Mouse (Mus musculus) heart, embryonic 14.5 days (tissue): ENCODE measurements around the gene Cryzl2. TPM values are rescaled to one million over a fixed set of nuclear protein-coding genes. Genes with fewer than 3 reads are reported as not detected.

Source experiments
- ATAC-seq: fragments of 200-750 bp; cut with Nextera tagmentation; 2 replicates; pipeline ENCODE4 v1.8.0; 2017; ENCODE audit warnings: low read depth, moderate TSS enrichment; ENCODE audit not compliant: insufficient number of reproducible peaks, insufficient read depth, low FRiP score
- H3K27ac ChIP-seq, 2 experiments: fragments of 200-500 bp in 1 of 2; fragments of 300-500 bp in 1 of 2; sonication (generic) in 1 of 2; replicated peaks in 1 of 2; 2 replicates each; pipeline ENCODE4 v1.5.1; 2012 to 2014; ENCODE audit warnings: low read depth in 2 of 2, low read length in 2 of 2, control low read depth in 1 of 2, mild to moderate bottlenecking in 1 of 2, mixed read lengths in 1 of 2; ENCODE audit not compliant: control insufficient read depth in 1 of 2, insufficient read depth in 1 of 2
- H3K27me3 ChIP-seq: fragments of 300-500 bp; sonication (generic); 2 replicates; pipeline ENCODE4 v1.6.1; 2014; ENCODE audit warnings: mild to moderate bottlenecking, low read length, control low read depth; ENCODE audit not compliant: control insufficient read depth, insufficient read depth
- H3K36me3 ChIP-seq: fragments of 300-500 bp; sonication (generic); 2 replicates; pipeline ENCODE4 v1.6.1; 2014; ENCODE audit warnings: mild to moderate bottlenecking, control low read depth, low read length, mixed read lengths; ENCODE audit not compliant: control insufficient read depth, insufficient read depth
- H3K4me1 ChIP-seq, 2 experiments: fragments of 200-500 bp in 1 of 2; fragments of 300-500 bp in 1 of 2; sonication (generic) in 1 of 2; 2 replicates each; pipeline ENCODE4 v1.6.1; 2012 to 2014; ENCODE audit warnings: low read length in 2 of 2, control low read depth in 1 of 2, mixed read lengths in 1 of 2; ENCODE audit not compliant: control insufficient read depth in 2 of 2, insufficient read depth in 2 of 2
- H3K4me2 ChIP-seq: fragments of 300-500 bp; sonication (generic); 2 replicates; pipeline ENCODE4 v1.6.1; 2014; ENCODE audit warnings: mild to moderate bottlenecking, low read length
- H3K4me3 ChIP-seq, 2 experiments: fragments of 200-500 bp in 1 of 2; fragments of 300-500 bp in 1 of 2; sonication (generic) in 1 of 2; 2 replicates each; pipeline ENCODE4 v1.5.1; 2012 to 2014; ENCODE audit warnings: low read length in 2 of 2, mild to moderate bottlenecking in 2 of 2, control low read depth in 1 of 2, low read depth in 1 of 2, moderate library complexity in 1 of 2; ENCODE audit not compliant: control insufficient read depth in 1 of 2, insufficient read depth in 1 of 2
- H3K9ac ChIP-seq: fragments of 300-500 bp; sonication (generic); 2 replicates; pipeline ENCODE4 v1.6.1; 2014; ENCODE audit warnings: mild to moderate bottlenecking, low read length
- H3K9me3 ChIP-seq: fragments of 300-500 bp; sonication (generic); 2 replicates; pipeline ENCODE4 v1.6.1; 2016; ENCODE audit warnings: low read length, control low read depth; ENCODE audit not compliant: control insufficient read depth
- WGBS: fragments of 180-500 bp; shearing (Covaris S2); extraction: QIAGEN DNeasy Blood & Tissue Kit; methylation state at CpG from one replicate; pipeline ENCODE4 v1.1.7; 2014; 5-methylcytosine and 5-hydroxymethylcytosine counted together
- polyA plus RNA-seq: library from polyadenylated mRNA; unstranded; fragments of >200 nt; fragmentation: Nextera tagmentation; extraction: Ambion mirVana; gene quantifications from 2 replicates; pipeline ENCODE4 v1.2.1, GENCODE M21; 2014

The Cryzl2 gene
- polyA plus RNA-seq, 1 experiment from 2014 or later = 39.2 TPM

GRCm38 (mm10) chr1:157518111-157518523, 59.7 kb downstream of the Cryzl2 start:
- 25% methylated on average over 4 of the region's 4 CpGs for WGBS
- H3K27ac ChIP-seq = no peak overlapping the region
- no peak for ATAC-seq

GRCm38 (mm10) chr1:157519396-157519795, 61.0 kb downstream of the Cryzl2 start:
- H3K27me3 ChIP-seq = no peaks in the 10 kb centered on the region
- ATAC-seq = no peak
- H3K4me3 ChIP-seq = no peak overlapping the region
- H3K4me1 ChIP-seq = peaks cover 0 to 8% of the 10 kb centered on the region in 2 experiments; a peak in 1 of 4 replicates
- H3K27ac ChIP-seq = no peak overlapping the region
- no peaks in the 10 kb centered on the region for H3K36me3 ChIP-seq
- H3K4me2 ChIP-seq = no peak overlapping the region
- no peak overlapping the region for H3K9ac ChIP-seq
- WGBS = 64% methylated on average over 2 of the region's 2 CpGs
- no peaks in the 10 kb centered on the region for H3K9me3 ChIP-seq

More at GRCm38 (mm10) chr1:157518111-157518523, 59.7 kb downstream of the Cryzl2 start:
- no peak overlapping the region for H3K4me3 ChIP-seq
- no peaks in the 10 kb centered on the region for H3K27me3 ChIP-seq
- H3K36me3 ChIP-seq = no peaks in the 10 kb centered on the region
- no peaks in the 10 kb centered on the region for H3K9me3 ChIP-seq
- H3K4me1 ChIP-seq = peaks cover 0 to 8% of the 10 kb centered on the region in 2 experiments; a peak in 1 of 4 replicates
- no peak overlapping the region for H3K4me2 ChIP-seq
- no peak overlapping the region for H3K9ac ChIP-seq

GRCm38 (mm10) chr1:157522322-157522721, 63.9 kb downstream of the Cryzl2 start:
- 93% methylated on average over 5 of the region's 5 CpGs for WGBS
- no peaks in the 10 kb centered on the region for H3K36me3 ChIP-seq

DNA sequence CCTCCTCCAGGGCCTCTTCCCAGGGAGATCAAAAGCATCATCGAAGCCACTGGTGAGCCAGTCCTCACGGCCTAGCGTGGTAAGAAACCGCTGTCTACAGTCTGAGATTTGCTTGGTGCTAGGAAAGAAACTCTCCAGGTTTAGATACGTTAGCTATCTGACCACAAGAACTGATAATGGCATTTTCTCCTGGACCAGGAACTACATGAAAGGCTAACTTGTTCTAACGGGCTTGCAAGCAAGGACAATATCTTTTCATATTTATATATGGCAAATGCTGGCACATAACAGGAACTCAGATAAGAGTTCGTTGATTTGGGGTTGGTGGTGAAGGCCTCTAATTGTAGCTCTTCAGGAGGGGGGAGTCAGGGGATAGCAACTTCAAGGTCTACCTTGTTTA, 66.4 kb downstream of the Cryzl2 start:
- Histone ChIP-seq H3K4me3 (no peak overlapping the region), H3K4me2 (no peak overlapping the region), H3K4me1 (no peaks in the 10 kb centered on the region), H3K9ac (no peak overlapping the region), H3K27ac (no peak overlapping the region), H3K9me3 (no peaks in the 10 kb centered on the region), H3K27me3 (no peaks in the 10 kb centered on the region), H3K36me3 (no peaks in the 10 kb centered on the region)
- no peak for ATAC-seq
- 63% methylated on average over 7 of the region's 7 CpGs for WGBS

More at GRCm38 (mm10) chr1:157522322-157522721, 63.9 kb downstream of the Cryzl2 start:
- ATAC-seq = no peak
- Histone ChIP-seq H3K4me1 (peaks cover 0 to 8% of the 10 kb centered on the region in 2 experiments; a peak in 1 of 4 replicates), H3K4me2 (no peak overlapping the region), H3K4me3 (no peak overlapping the region), H3K27ac (no peak overlapping the region), H3K9ac (no peak overlapping the region), H3K27me3 (no peaks in the 10 kb centered on the region), H3K9me3 (no peaks in the 10 kb centered on the region)

GRCm38 (mm10) chr1:157525692-157526354, 67.4 kb downstream of the Cryzl2 start:
- Histone ChIP-seq H3K4me2 (no peak overlapping the region), H3K9me3 (no peaks in the 10 kb centered on the region), H3K36me3 (no peaks in the 10 kb centered on the region), H3K27me3 (no peaks in the 10 kb centered on the region), H3K4me3 (no peak overlapping the region), H3K9ac (no peak overlapping the region), H3K27ac (no peak overlapping the region), H3K4me1 (no peaks in the 10 kb centered on the region)
- no peak for ATAC-seq
- WGBS = 85% methylated on average over 16 of the region's 16 CpGs

GRCm38 (mm10) chr1:157526625-157527024, 68.2 kb downstream of the Cryzl2 start:
- no peaks in the 10 kb centered on the region for H3K27me3 ChIP-seq
- no peaks in the 10 kb centered on the region for H3K36me3 ChIP-seq
- no peak overlapping the region for H3K4me3 ChIP-seq
- no peak overlapping the region for H3K4me2 ChIP-seq
- WGBS = 36% methylated on average over 5 of the region's 5 CpGs
- no peak overlapping the region for H3K9ac ChIP-seq
- no peak for ATAC-seq
- no peaks in the 10 kb centered on the region for H3K9me3 ChIP-seq
- no peaks in the 10 kb centered on the region for H3K4me1 ChIP-seq
- H3K27ac ChIP-seq = no peak overlapping the region

DNA sequence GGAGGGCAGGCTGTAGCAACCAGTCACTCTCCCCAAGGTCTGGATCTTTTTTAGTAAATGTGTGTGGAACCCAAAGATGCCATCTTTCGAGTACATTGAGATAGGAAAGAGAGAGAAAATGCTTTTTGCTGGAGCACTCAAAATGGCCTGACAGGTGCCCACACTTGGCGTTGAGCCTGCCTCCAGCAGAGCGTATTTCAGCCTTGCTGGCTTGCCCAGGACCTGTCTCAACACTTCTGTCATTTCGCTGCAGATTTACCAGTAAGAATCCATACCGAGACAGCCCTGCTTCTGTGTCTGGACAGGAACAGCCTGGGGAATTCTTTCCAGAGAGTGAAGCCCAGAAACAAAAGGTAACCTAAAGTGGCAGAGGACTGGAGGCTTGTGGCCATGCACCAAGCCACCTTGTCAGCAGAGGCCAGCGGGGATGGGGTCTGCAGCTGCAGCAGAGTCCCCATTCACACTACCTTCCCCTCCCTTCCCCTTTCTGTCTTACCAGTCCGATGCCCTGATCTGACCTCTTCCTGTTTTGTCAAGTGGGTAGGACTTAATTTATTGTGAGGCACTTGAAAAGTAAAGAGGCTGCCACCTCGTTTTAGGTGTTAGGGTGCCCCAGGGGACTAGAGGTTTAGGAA, 74.6 kb downstream of the Cryzl2 start:
- WGBS = 48% methylated on average over 8 of the region's 8 CpGs
- Histone ChIP-seq H3K4me1 (no peaks in the 10 kb centered on the region), H3K27me3 (no peaks in the 10 kb centered on the region), H3K9me3 (no peaks in the 10 kb centered on the region), H3K27ac (no peak overlapping the region), H3K36me3 (no peaks in the 10 kb centered on the region), H3K4me3 (no peak overlapping the region), H3K9ac (no peak overlapping the region), H3K4me2 (no peak overlapping the region)
- no peak for ATAC-seq
